Mouse (Mus musculus): ENCODE results near the gene Gm40193.

Gm40193 gene

GRCm38 (mm10) chr11:70502018-70502417 lies 30.7 kb downstream of the Gm40193 start:
- no peak for DNase-seq

GRCm38 (mm10) chr11:70500476-70500812 lies 32.3 kb downstream of the Gm40193 start:
- DNase-seq = no peak

- peak in 1 of 2 experiments; percentile 18 for DNase-seq
These were observed 32.9 kb downstream of the Gm40193 start for GRCm38 (mm10) chr11:70499566-70500475.

- DNase-seq = no peak
These were observed 43.1 kb downstream of the Gm40193 start for GRCm38 (mm10) chr11:70489684-70490083.

GRCm38 (mm10) chr11:70489138-70489537 lies 43.6 kb downstream of the Gm40193 start:
- DNase-seq = no peak

GRCm38 (mm10) chr11:70487816-70488215 lies 44.9 kb downstream of the Gm40193 start:
- DNase-seq = no peak

GRCm38 (mm10) chr11:70485498-70485897 lies 47.2 kb downstream of the Gm40193 start:
- no peak for DNase-seq

Measured in cerebellum, adult 18-20 months (tissue).